Mouse (Mus musculus) lung, adult 2 months (tissue): Measurements from ENCODE around the gene Hist1h4a.

Experiments used
- CTCF ChIP-seq: fragments of 200-500 bp; IDR thresholded peaks from 2 replicates; pipeline ENCODE4 v1.5.1; 2011; ENCODE audit warnings: mild to moderate bottlenecking, low read length, control low read depth; ENCODE audit not compliant: insufficient read depth
- POLR2A ChIP-seq: fragments of 200-500 bp; IDR thresholded peaks from 2 replicates; pipeline ENCODE4 v1.6.1; 2011; ENCODE audit warnings: low read depth, mild to moderate bottlenecking, control low read depth, low read length, borderline replicate concordance; ENCODE audit errors: extremely low read depth

- no peak for TF ChIP-seq CTCF
- no peak for TF ChIP-seq POLR2A
These were observed 11.7 kb upstream of the Hist1h4a start for GRCm38 (mm10) chr13:23772561-23773313.
